Mouse (Mus musculus): Measurements from ENCODE around the gene Lrrc41. TPM values are rescaled to one million over a fixed set of nuclear protein-coding genes. Genes with fewer than 3 reads are reported as not detected.

Lrrc41 gene
- polyA plus RNA-seq, 1 experiment = 81.9 TPM

- Histone ChIP-seq H3K27ac (ENCODE audit: insufficient read depth, low read length) (no peak overlapping the region), H3K4me1 (ENCODE audit: control insufficient read depth, insufficient read depth, low read length) (no peaks in the 10 kb centered on the region), H3K4me3 (ENCODE audit: insufficient read depth, low read length) (peak overlapping the region; percentile 82)
- no peak for TF ChIP-seq CTCF (IDR thresholded peaks at IDR 0.05; ENCODE audit: borderline replicate concordance, insufficient read depth, low read length)
- no peak for TF ChIP-seq POLR2A (IDR thresholded peaks at IDR 0.05; ENCODE audit: low read depth, low read length)
Measured at GRCm38 (mm10) chr4:116122762-116123161, 47.7 kb downstream of the Lrrc41 start.

DNA sequence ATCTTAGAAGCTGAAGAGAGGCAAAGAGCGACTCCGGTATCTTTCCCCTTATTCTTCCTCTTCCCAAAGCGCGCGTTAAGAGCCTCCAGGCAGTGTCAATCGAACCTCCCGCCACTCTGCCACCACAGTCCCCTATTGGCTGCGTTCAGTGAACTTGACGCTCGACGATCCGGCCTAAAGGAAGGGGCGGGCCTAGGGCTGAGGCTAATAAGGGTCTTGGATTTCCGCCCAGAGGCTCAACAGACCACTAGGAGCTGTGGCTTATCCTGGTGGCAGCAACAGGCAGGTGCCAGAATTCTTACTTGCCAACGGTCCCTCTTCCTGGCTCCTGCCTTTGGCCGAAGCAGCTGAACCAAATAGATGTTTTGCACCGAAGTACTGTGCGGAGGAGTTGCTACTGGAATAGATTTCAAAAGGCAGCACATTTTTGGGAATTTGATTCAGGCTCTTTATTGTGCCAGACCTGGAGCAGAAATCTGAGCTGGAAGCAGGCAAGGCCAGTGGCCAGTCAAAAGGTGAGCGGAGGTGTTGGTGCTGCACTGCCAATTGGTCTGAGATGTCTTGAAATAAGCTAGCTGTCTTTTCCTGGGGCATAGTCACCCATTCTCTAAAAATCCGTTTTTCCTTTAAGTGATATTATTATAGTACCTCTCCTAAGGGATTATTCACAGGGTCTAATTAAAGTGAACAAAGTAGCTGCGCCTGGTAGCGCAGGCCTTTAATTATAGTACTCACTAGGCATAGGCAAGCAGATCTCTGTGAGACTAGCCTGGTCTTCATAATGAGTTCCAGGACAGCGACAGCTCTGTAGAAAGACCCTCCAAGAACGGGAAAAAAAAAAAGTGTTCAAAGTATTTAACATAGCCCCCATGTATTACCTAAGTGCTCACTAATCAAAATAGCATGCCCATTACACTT, 48.8 kb downstream of the Lrrc41 start, which contains the start of the genes Rad54l and Pomgnt1:
Gene Rad54l (minus strand): TSS at position 89 of the 918 bp plus-strand sequence.
Gene Pomgnt1 (plus strand): TSS at position 239 of the 918 bp plus-strand sequence.
- H3K4me3 ChIP-seq (ENCODE audit: insufficient read depth, low read length) = peak within 1 kb of the TSS; percentile 84
- TF ChIP-seq CTCF (IDR thresholded peaks at IDR 0.05; ENCODE audit: borderline replicate concordance, insufficient read depth, low read length) = no peak
- peak; percentile 68 for TF ChIP-seq POLR2A (IDR thresholded peaks at IDR 0.05; ENCODE audit: low read depth, low read length)
- no peak within 1 kb of the TSS for H3K27ac ChIP-seq (ENCODE audit: insufficient read depth, low read length)
- no peaks in the 10 kb centered on the region for H3K4me1 ChIP-seq (ENCODE audit: control insufficient read depth, insufficient read depth, low read length)

GRCm38 (mm10) chr4:116125803-116126386, 50.8 kb downstream of the Lrrc41 start:
- H3K4me3 ChIP-seq (ENCODE audit: insufficient read depth, low read length) = no peak overlapping the region
- no peaks in the 10 kb centered on the region for H3K4me1 ChIP-seq (ENCODE audit: control insufficient read depth, insufficient read depth, low read length)
- no peak for TF ChIP-seq POLR2A (IDR thresholded peaks at IDR 0.05; ENCODE audit: low read depth, low read length)
- no peak for TF ChIP-seq CTCF (IDR thresholded peaks at IDR 0.05; ENCODE audit: borderline replicate concordance, insufficient read depth, low read length)
- no peak overlapping the region for H3K27ac ChIP-seq (ENCODE audit: insufficient read depth, low read length)

- no peak overlapping the region for H3K4me3 ChIP-seq (ENCODE audit: insufficient read depth, low read length)
- TF ChIP-seq CTCF (IDR thresholded peaks at IDR 0.05; ENCODE audit: borderline replicate concordance, insufficient read depth, low read length) (no peak), POLR2A (IDR thresholded peaks at IDR 0.05; ENCODE audit: low read depth, low read length) (no peak)
- H3K27ac ChIP-seq (ENCODE audit: insufficient read depth, low read length) = no peak overlapping the region
- no peaks in the 10 kb centered on the region for H3K4me1 ChIP-seq (ENCODE audit: control insufficient read depth, insufficient read depth, low read length)
Measured at GRCm38 (mm10) chr4:116127956-116128355, 52.9 kb downstream of the Lrrc41 start.

- no peak for TF ChIP-seq CTCF (IDR thresholded peaks at IDR 0.05; ENCODE audit: borderline replicate concordance, insufficient read depth, low read length)
- TF ChIP-seq POLR2A (IDR thresholded peaks at IDR 0.05; ENCODE audit: low read depth, low read length) = no peak
- Histone ChIP-seq H3K27ac (ENCODE audit: insufficient read depth, low read length) (no peak overlapping the region), H3K4me3 (ENCODE audit: insufficient read depth, low read length) (no peak overlapping the region), H3K4me1 (ENCODE audit: control insufficient read depth, insufficient read depth, low read length) (no peaks in the 10 kb centered on the region)
Measured at GRCm38 (mm10) chr4:116133126-116133525, 58.1 kb downstream of the Lrrc41 start.

GRCm38 (mm10) chr4:116134990-116135389, 59.9 kb downstream of the Lrrc41 start:
- Histone ChIP-seq H3K27ac (ENCODE audit: insufficient read depth, low read length) (no peak overlapping the region), H3K4me1 (ENCODE audit: control insufficient read depth, insufficient read depth, low read length) (no peaks in the 10 kb centered on the region)
- TF ChIP-seq POLR2A (IDR thresholded peaks at IDR 0.05; ENCODE audit: low read depth, low read length) (no peak), CTCF (IDR thresholded peaks at IDR 0.05; ENCODE audit: borderline replicate concordance, insufficient read depth, low read length) (no peak)

GRCm38 (mm10) chr4:116137421-116137996, 62.4 kb downstream of the Lrrc41 start:
- TF ChIP-seq POLR2A (IDR thresholded peaks at IDR 0.05; ENCODE audit: low read depth, low read length) = no peak
- TF ChIP-seq CTCF (IDR thresholded peaks at IDR 0.05; ENCODE audit: borderline replicate concordance, insufficient read depth, low read length) = no peak
- H3K4me3 ChIP-seq (ENCODE audit: insufficient read depth, low read length) = no peak overlapping the region
- no peaks in the 10 kb centered on the region for H3K4me1 ChIP-seq (ENCODE audit: control insufficient read depth, insufficient read depth, low read length)
- H3K27ac ChIP-seq (ENCODE audit: insufficient read depth, low read length) = no peak overlapping the region

More at GRCm38 (mm10) chr4:116134990-116135389, 59.9 kb downstream of the Lrrc41 start:
- H3K4me3 ChIP-seq (ENCODE audit: insufficient read depth, low read length) = no peak overlapping the region

DNA sequence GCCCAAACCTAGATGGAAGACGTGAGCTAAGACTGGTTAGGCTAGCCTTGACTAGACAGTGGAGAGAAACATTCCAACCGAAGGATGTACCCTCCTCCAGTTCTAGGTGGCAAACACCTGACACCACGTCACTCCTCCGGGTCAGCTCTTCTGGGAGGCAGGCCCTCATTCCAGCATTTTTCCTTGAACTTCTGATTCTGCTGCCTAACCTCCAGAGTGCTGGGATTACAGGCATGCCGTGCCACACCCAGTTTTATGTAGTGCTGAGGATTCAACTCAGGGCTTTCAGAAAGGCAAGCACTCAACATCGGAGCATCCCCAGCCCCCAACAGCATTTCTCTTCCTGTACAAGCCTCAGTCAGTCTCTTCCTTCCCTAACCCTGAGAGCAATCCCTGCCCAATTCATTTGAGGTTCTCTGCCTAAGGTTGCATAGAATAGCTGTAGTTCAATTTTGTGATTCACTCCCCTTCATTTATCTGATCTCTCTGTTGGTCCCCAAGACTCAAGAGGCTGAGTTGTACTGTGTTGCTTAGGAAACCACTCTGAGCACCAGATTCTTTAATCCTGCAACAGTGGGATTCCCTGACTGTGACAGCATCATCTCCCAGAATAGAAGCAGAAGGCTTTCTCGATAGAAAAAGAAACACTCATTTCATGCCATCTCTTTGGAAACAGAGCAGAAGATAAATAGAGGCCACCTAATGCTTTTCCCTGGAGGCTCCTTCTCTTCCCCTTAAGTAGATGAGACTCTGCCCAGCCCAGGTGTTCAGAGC, 65.9 kb downstream of the Lrrc41 start:
- Histone ChIP-seq H3K4me1 (ENCODE audit: control insufficient read depth, insufficient read depth, low read length) (no peaks in the 10 kb centered on the region), H3K4me3 (ENCODE audit: insufficient read depth, low read length) (no peak overlapping the region), H3K27ac (ENCODE audit: insufficient read depth, low read length) (no peak overlapping the region)
- no peak for TF ChIP-seq CTCF (IDR thresholded peaks at IDR 0.05; ENCODE audit: borderline replicate concordance, insufficient read depth, low read length)
- TF ChIP-seq POLR2A (IDR thresholded peaks at IDR 0.05; ENCODE audit: low read depth, low read length) = no peak

DNA sequence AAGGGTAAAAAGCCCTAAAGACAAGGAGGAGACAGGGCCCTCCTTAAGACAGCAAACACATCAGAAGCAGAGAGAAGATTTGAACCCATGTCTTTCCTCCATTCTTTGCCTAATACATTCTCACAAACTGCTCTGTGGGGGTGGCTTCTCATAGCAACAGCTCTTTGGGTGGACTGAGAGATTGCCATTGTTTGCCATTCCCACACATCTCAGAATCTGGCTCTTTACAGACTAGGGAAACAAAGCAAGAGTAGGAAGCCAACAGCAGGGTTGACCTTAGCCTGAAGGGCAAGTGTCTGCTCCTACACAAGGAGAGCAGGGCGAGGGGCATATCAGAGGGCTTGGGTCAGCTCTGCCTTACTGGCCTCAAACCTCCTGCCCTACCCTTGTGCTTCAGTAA, 66.7 kb downstream of the Lrrc41 start:
- TF ChIP-seq POLR2A (IDR thresholded peaks at IDR 0.05; ENCODE audit: low read depth, low read length) (no peak), CTCF (IDR thresholded peaks at IDR 0.05; ENCODE audit: borderline replicate concordance, insufficient read depth, low read length) (no peak)
- Histone ChIP-seq H3K27ac (ENCODE audit: insufficient read depth, low read length) (no peak overlapping the region), H3K4me1 (ENCODE audit: control insufficient read depth, insufficient read depth, low read length) (no peaks in the 10 kb centered on the region), H3K4me3 (ENCODE audit: insufficient read depth, low read length) (no peak overlapping the region)

Data from embryonic fibroblast, embryonic 13.5 days (primary cell).